Mouse (Mus musculus): ENCODE measurements around the gene Sirpb1b. TPM values are rescaled to one million over a fixed set of nuclear protein-coding genes. Genes with fewer than 3 reads are reported as not detected.
"Not testable (repeated sequence)": the region's sequence is repeated elsewhere in the genome, so short reads cannot be mapped to it uniquely, and the experiment has no call there.

Sirpb1b gene
- not detected for total RNA-seq (2021)
- long read RNA-seq, experiment 1: 0 reads
- long read RNA-seq, experiment 2: 0 reads

DNA sequence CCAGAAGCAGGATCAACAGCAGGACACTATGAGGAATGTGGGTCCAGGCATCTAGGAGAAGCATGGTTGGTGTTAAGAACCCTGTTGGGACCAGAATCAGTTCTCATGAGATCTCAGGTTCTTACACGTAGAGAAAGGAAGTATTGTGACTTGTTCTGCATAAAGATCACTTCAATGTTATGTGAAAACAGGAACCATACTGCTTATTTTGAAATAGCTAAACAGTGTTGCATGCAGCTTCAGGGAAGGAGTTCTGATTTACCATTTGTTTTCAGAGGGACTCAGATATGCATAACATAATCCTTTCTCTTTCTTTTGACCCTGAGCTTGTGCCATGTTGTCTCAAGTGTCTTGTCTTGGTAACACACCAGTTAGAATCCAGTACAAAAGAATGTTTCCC is at the start of gene Sirpb1b:
Gene Sirpb1b (minus strand): TSS at position 179 of the 400 bp plus-strand sequence.
- not testable (repeated sequence) for DNase-seq (ENCODE audit: low spot score in 2 of 2)

DNA sequence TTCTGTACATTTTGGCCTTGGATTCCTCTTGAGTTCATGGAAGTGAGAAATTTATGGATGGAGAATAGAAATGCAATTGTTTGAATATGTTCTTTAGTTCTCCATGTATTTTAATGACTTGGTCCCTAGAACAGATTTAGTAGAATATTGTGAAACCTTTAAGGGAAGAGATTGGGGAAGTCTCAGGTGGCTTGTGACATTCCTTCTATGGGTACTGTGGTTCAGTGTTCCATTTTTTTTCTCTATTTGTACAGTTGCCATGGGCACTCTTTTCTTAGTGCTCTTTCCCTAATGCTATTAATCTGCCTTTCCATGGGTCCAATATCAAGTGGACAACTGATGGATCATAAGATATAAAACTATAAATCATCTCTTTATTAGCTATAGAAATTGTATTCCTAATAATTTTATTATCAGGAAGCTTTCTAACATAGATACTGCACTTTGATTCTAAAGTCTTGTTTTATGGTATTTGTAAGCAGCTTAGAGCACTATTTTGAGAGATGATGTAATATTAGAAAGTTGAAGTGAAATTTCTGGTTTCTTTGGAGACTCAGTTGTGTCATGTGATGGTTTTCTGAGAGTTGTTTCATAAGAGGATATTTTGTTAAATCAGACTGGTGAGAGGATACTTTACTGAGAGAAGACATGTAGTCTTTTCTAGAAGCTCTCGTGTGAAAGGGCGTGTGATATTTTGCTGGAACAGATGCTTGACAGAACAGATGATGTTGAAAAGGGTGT is 15.7 kb upstream of the Sirpb1b start:
- DNase-seq (ENCODE audit: low spot score in 2 of 2): not testable (repeated sequence)

DNA sequence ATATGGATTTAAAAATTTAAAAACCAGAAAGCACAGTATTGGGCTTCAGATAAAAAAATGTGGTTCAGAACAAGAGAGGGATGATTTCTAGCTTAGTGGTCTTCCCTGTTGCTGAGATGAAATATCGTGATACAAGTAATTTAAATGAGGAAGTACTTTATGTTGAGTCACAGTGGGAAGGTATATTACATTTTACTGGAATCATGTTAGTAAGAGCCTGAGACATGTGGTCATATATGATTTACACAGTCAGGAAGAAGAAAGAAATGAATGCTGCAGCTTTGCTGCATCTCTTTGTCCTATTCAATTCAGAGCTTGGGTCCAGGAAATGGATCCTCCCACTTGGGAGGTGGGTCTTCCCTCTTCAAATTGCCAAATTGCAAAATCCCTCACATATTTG is 11.8 kb upstream of the Sirpb1b start:
- not testable (repeated sequence) for DNase-seq (ENCODE audit: low spot score in 2 of 2)

DNA sequence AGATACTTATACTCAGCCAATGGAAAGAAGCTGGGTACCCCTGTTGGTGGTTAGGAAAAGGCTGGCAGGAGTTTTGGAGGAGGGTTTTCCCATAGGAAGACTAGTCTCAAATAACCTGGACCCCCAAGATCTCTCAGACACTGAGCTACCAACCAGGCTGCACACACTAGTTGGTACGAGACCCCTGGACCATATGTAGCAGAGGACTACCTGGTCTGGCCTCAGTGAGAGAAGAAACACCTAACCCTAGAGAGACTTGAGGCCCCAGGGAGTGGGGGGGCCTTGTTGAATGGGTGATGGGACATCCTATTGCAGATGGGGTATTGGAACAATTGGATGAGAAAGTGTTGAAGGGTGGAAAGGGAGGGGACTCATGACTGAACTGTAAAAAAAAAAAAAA is 8.6 kb upstream of the Sirpb1b start:
- DNase-seq (ENCODE audit: low spot score in 2 of 2): no peak

DNA sequence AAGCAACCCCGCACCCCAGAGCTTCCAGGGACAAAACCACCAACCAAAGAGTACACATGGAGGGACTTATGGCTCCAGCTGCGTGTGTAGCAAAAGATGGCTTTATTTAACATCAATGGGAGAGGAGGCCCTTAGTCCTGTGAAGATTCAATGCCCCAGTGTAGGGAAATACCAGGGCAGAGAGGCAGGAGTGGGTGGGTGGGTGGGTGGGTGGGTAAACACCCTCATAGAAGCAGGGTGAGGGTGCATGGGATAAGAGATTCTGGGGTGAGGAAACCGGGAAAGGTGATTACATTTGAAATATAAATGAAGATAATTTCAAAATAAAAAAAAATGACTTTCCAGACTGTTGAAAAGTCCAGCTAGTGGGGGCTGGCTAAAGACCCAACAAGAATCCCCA is 8.1 kb upstream of the Sirpb1b start:
- DNase-seq (ENCODE audit: low spot score in 2 of 2): not testable (repeated sequence)

DNA sequence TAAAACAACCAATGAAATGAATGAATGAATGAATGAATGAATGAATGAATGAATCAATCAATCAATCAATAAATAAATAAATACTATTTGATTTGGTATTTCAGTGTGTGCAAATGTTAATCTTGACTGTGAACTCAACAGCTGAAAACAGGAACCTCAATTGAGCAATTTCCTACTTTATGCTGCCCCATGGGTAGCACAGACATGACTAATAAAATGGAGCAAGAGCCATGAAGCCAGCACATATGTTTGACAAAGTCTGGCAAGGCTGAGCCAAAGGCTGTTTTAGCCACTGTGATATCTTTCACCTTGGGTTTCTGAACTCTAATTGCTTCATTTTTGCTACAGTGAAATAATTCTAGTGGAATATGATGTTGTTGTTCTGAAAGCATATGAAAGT is 1.6 kb upstream of the Sirpb1b start:
- not testable (repeated sequence) for DNase-seq (ENCODE audit: low spot score in 2 of 2)

DNA sequence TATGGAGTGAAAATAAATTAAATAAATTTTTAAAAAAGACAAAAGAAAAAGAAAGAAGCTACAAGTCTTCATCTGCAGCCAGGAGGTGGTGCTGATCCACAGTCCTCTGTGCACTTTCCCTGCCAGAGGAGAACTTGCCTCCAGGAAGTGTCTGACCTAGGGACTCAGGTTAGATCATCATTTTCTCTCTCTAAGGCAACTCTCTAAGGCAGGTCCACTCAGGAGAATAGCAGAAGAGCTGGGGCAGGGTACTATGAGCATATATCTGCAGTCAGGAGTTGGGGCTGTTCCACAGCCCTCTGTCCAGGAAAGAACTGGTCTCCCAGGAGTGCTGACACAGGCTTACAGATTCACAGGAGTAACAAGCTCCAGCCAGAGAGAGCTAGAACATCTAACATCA is 46.3 kb downstream of the Sirpb1b start:
- DNase-seq (ENCODE audit: low spot score in 2 of 2): no peak

DNA sequence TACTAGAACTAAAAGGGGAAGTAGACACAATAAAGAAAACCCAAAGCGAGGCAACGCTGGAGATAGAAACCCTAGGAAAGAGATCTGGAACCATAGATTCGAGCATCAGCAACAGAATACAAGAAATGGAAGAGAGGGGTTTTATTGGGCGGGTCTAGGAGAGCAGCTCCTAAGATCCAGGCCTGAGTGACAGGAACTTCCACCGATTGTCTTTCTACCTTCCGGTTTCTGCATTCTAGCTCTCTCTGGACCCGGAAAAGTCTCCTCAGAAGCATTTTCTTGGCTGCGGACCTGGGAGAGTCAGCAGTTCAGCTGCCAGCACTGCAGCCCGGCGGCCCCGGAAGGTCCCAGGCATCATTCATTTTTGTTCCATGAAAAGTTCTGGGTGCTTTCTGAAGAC is 61.3 kb downstream of the Sirpb1b start:
- not testable (repeated sequence) for DNase-seq (ENCODE audit: low spot score in 2 of 2)

DNA sequence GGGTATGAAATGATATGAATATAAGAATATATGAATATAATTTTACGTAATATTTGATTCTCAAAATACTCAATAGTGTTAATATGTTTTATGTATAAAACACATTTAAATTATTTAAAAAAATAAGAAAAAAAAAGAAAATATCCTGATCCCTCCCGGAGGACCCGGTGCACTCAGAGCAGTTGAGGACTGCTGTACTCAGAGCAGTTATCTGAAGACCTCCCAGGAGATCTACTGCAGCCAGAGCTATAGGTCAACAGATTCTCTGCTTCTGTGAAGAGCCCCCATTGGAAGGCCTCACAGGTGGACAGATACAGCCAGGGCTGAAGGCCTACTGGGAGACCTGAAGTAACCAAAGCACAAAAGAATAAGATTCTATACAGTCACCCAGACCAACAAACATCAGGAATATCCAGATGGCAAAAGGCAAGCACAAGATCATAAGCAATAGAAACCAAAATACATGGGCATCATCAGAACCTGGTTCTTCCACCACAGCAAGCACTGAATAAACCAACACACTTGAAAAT is 67.0 kb downstream of the Sirpb1b start:
- not testable (repeated sequence) for DNase-seq (ENCODE audit: low spot score in 2 of 2)

DNA sequence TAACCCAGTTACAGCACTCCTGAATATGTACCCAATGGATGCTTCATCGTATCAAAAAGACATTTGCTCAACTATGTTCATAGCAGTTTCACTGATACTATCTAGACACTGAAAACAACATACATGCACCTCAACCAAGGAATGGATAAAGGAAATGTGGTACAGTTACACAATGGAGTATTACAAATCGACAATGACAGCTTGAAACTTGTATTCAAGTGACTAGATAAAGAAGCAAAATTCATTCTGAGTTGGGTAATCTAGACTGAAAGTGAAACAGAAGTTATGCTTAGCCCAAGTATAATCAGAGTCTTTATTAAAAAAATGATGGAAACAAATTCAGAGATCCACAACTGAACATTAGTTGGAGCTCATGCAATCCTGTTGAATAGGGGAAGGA is 100.0 kb downstream of the Sirpb1b start:
- DNase-seq (ENCODE audit: low spot score in 2 of 2): not testable (repeated sequence)

DNA sequence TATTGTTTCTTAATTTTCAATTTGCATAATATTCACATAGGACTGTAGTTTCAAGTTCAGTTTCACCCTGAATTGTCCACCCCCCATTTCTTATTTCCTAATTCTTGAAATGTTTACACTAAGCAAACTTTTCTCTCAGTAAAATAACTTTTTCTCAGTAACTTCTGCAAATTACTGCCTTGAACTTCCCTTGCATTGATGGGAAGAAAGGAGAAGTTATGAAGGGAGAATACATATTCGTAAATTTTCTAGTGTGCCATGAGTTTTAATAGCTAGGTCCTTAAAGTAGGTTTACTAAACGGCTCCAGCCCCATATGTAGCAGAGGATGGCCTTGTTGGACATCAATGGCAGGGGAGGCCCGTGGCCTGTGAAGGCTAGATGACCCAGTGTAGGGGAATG is 104.7 kb downstream of the Sirpb1b start:
- not testable (repeated sequence) for DNase-seq (ENCODE audit: low spot score in 2 of 2)

Other genes starting within 250 kb of the Sirpb1b start
- not detected for gene Gm9733, start 242.8 kb downstream of the Sirpb1b start, total RNA-seq (2021)
- not detected for gene Sirpb1a, start 148.5 kb downstream of the Sirpb1b start, total RNA-seq (2021)